Mouse (Mus musculus) myocyte (in vitro differentiated cells): Measurements from ENCODE around the gene Sgsm1.

Source experiments
- CEBPB ChIP-seq: IDR thresholded peaks from 2 replicates; pipeline ENCODE4 v1.6.1; 2011; ENCODE audit warnings: mild to moderate bottlenecking, moderate library complexity; ENCODE audit not compliant: poor library complexity, insufficient read depth, severe bottlenecking
- E2F4 ChIP-seq: IDR thresholded peaks from one replicate; pipeline ENCODE4 v1.6.1; 2011; ENCODE audit warnings: mild to moderate bottlenecking, control low read depth, moderate library complexity; ENCODE audit not compliant: insufficient read depth
- MYOD1 ChIP-seq, 3 experiments: IDR thresholded peaks; one replicate each; pipeline ENCODE4 v1.6.1; 2011; ENCODE audit warnings: control low read depth in 2 of 3, low read depth in 2 of 3, mild to moderate bottlenecking in 2 of 3, moderate library complexity in 1 of 3; ENCODE audit not compliant: insufficient read length in 2 of 3, control insufficient read depth in 1 of 3
- MYOG ChIP-seq, 3 experiments: IDR thresholded peaks; one replicate each; pipeline ENCODE4 v1.6.1; 2011; ENCODE audit warnings: control low read depth in 2 of 3, low read depth in 2 of 3, mild to moderate bottlenecking in 2 of 3; ENCODE audit not compliant: insufficient read length in 2 of 3, control insufficient read depth in 1 of 3, insufficient read depth in 1 of 3
- POLR2A ChIP-seq: IDR thresholded peaks from one replicate; pipeline ENCODE4 v1.6.1; 2011; ENCODE audit warnings: low read depth, mild to moderate bottlenecking, control low read depth, moderate library complexity; ENCODE audit not compliant: insufficient read length
- TCF12 ChIP-seq: IDR thresholded peaks from one replicate; pipeline ENCODE4 v1.6.1; 2011; ENCODE audit warnings: mild to moderate bottlenecking, control low read depth; ENCODE audit not compliant: poor library complexity, insufficient read depth, severe bottlenecking
- TCF3 ChIP-seq: IDR thresholded peaks from one replicate; pipeline ENCODE4 v1.6.1; 2011; ENCODE audit warnings: low read depth, control low read depth; ENCODE audit not compliant: insufficient read length

DNA sequence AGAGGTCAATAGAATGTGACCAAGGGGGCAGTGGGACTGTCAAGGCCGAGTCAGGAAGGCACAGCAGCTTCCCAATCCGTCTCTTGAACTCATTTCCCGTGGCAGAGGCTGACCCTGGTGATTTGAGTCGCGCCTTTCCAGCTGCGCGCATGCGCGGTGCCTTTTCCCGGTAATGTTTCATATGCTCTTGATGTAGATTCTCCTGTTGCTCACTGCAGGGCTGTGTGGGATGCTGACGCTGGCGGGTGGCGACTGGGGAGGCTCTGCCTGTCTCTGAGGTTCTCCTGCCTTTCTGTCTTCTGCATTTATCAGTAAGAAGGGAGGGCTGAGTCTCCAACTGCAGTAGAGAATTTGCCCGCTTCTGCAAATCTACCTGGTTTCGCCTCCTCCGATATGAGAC lies 43.7 kb upstream of the Sgsm1 start:
- TF ChIP-seq MYOG (IDR thresholded peaks at IDR 0.05; ENCODE audit: control insufficient read depth in 1 of 3, insufficient read depth in 1 of 3, insufficient read length in 2 of 3, low read depth in 2 of 3) (no peak), POLR2A (no peak), MYOD1 (IDR thresholded peaks at IDR 0.05; ENCODE audit: control insufficient read depth in 1 of 3, insufficient read length in 2 of 3, low read depth in 2 of 3) (no peak), TCF3 (no peak), E2F4 (no peak), TCF12 (no peak), CEBPB (no peak)
